Mouse (Mus musculus) C2C12 (cell line): Measurements from ENCODE around the gene Abcb8.

ENCODE experiments used
- CEBPB ChIP-seq: IDR thresholded peaks from one replicate; pipeline ENCODE4 v1.6.1; 2011; ENCODE audit warnings: low read depth, mild to moderate bottlenecking, control low read depth, moderate library complexity
- CTCF ChIP-seq: IDR thresholded peaks from one replicate; pipeline ENCODE4 v1.5.1; 2011; ENCODE audit not compliant: control insufficient read depth, insufficient read depth, insufficient read length
- MAX ChIP-seq: IDR thresholded peaks from one replicate; pipeline ENCODE4 v1.6.1; 2011; ENCODE audit warnings: mild to moderate bottlenecking, control low read depth

GRCm38 (mm10) chr5:24426037-24426432, 32.6 kb downstream of the Abcb8 start:
- no peak for TF ChIP-seq MAX
- TF ChIP-seq CTCF = no peak
- no peak for TF ChIP-seq CEBPB
